Mouse (Mus musculus): ENCODE measurements around the gene Arrdc5.

The Arrdc5 gene

DNA sequence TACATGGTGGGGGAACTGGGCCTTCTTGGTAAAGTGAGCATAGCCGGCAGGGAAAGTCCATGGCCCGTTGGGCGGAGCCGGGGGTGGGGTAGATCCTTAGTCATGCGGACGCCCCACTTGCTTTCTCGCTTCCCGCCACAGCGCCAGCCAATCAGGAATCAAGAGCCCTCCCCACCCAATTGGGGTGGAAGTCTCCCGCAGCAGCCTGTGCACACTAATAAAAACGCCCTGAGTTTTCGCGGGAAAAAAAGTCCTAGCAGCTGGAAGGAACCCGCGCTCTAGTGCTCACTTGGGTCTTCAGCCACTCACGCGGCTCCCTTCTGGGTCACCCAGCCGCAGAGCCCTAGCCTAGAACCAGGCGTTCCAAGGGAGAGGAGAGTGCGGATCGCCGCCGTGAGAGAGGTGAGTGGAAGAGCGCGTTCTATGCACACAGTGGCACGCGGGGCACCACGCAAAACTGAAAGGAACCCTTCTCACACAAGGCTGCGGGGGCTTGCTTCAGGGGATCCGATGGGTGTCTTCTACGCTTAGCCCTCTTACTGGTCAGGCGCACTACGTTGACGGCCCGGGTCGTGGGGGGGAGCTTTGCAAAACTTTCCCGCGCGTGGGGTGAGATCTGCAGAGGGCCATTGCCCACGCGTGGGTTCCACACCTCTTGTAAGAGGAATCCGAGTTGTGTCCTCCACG lies 3.2 kb upstream of the Arrdc5 start, which contains the start of gene Uhrf1:
Gene Uhrf1 (plus strand): TSS at position 162 of the 687 bp plus-strand sequence.
- peak; percentile 76 to 86 for DNase-seq

DNA sequence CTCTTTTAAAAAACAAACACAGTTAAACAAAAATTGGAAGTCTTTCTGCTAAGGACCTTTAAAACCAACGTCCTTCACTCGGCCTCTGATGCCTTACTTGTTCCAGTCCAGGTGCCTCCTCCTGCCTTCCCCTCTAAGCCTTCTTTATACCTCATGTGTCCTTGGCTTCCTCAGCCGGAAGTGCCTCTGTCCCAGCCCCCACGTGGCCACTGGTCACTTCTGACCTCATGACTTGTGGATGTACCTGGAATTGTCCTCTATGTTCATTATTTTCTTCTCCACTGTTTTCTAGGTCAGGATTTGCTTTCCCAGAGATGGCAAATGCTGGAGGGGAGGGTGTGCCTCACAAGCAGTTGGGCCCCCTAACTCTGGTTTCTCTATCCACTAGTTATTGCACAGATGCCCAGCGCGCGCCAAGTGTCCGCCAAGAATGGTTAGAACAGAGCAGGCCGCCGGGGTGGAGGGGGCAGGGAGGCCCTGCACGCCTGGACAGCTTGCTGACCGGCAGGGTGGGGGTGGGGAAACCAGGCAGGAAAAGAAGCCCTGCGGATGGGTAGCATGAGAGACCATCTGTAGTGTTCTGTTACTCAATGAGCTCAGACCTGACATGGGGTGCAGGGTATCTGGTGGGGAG lies 2.4 kb upstream of the Arrdc5 start:
- peak in 1 of 2 experiments; percentile 49 for DNase-seq

DNA sequence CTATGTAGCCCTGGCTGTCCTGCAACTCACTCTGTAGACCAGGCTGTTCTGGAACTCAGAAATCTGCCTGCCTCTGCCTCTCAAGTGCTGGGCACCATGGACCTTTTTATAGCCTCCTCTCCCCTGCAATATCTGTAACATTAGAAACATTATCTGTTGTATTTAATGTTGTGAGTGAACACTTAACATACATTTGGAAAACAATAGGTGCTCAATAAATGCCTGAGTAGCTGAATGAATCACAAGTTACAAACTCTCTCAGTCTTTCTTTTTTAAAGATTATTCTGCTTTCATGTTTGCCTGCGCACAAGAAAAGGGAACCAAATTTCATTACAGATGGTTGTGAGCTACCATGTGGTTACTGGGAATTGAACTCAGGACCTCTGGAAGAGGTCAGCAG lies 1.8 kb downstream of the Arrdc5 start:
- no peak for DNase-seq

DNA sequence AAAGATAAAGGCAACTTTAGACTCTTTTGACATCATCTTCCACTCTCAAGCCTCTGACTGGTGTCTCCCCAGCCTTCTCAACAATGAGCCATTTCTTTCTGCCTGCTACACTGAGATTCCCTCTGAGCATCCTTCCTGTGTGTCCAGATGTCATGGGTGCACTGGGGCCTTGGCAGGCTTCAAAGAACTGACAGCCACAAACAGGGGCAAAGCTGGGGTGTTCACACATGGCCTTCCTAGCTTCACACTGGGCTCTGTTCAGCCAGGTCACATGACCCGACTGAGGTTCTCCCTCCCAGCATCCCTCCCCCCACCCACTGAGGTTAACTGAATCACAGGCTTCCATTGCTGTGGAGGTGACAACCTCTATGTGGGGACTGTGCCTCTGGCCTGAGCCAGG lies 3.9 kb downstream of the Arrdc5 start:
- DNase-seq = peak; percentile 26 to 51

DNA sequence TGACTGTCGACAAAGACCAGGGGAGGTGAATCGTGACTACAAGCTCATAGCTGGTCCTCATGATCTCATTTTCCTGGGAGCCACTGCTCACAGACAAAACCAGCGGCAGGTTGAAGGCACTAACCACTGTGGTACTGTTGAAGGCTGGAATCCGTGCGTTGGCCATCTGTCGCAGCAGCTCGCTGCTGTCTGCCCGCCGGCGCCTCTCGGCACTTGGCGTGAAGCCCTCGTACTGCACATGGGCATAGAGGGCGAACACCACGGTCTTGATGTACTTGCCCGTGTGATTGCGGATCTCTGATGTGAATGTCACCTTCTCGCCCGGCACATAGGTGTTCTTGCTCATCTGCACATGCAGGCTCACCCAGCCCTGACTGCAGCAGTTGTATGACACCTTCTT lies 5.8 kb downstream of the Arrdc5 start:
- DNase-seq = peak; percentile 27 to 44

DNA sequence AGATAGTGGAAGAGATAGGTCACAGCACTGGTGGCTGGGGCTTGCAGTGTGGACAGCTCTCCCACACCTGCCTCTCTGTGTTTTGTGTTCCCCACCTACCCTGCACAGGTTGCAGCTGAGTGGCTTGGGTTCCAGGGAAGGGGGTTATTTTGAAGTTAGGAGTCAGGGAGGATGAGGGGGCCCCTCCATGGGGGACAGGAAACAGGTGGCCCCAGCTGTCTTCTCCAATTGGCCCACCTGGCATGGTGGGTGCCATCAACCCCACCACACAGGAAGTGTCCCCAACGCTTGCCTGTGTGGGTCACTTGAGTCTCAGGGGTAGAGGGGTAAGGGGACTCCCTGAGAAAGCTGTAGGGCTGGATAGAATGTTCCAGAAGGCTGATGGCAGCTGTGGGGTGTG lies 6.8 kb downstream of the Arrdc5 start:
- DNase-seq = peak; percentile 80 to 92

DNA sequence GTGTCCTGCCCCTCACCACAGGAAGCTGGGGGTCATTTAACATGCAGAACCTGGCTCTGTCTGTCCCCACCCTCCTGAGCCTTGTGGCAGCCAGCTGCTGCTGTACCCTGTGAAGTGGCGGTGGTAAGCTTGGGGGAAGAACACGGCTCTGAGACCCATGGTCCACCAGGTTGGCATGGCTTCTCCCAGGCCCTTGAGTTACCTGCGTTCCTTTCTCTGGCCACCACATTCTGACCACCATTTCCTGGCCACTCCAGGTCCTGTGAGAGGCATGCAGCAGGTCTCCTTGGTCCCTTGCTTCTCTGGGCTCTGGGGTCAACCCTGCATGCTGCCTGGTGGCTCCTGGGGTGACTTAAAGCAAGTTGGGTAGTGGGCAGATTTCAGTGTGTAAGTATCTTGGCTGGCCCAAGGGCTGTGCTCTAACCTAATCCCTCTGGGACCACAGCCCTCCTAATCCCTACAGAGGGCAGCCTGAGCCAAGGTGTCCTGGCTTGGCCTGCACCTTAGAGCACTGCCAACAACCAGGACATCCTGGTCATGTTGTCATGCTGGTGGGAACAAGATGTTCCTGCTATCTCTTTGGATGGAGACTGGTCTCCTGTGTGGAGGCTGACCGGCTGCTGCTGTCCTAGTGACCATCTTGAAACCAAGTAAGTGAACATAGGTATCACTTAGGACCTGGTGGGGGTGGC lies 7.4 kb downstream of the Arrdc5 start, which contains the start of gene Plin3:
Gene Plin3 (minus strand): TSS at position 343 of the 692 bp plus-strand sequence.
- DNase-seq = peak; percentile 48 to 63

DNA sequence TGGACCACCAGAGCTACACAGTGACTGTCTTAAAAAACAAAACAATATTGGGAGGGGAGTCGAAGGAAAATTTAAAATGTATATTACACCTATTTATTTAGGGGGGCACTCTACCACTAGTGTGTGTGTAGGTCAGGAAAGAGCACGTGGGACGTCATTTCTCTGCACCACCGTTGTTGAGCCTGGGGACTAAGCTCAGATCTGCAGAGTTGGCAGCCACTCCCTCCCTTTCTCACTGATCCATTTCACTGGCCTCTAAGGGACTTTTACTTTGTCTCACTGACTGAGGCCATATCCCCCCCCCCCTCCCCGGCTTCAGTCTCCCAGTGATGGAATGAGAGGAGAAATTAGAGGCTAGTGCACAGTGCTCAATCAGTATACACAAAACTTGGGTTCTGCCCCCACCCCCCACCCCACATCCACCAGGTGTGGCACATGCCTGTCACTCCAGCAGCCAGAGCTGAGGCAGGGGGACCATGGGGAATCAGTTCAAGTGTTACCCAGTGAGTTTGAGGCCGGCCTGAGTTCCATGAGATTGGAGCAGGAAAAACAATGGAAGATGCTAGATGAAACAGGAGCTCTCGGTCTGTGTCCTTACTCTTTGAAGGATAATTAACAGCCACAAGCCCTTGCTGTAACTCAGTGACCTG lies 8.1 kb downstream of the Arrdc5 start:
- peak; percentile 59 to 71 for DNase-seq

DNA sequence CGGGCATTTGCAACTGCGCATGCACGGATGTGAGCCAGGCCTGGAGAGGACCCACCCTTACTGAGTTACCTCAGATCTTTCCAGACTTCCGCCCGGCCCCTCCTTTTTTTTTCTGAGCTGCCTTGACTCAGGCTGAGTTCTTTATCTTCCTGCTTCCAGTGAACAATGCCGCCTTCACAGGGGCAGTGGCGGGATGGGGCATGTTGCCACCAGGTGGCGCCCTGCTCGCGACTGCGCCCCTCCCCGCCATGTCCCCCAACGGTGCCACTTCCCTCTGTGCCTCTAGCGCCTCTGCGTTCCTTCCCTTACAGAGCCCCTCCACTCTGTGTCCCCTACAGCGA lies 8.9 kb downstream of the Arrdc5 start:
- DNase-seq = peak; percentile 95 to 97

DNA sequence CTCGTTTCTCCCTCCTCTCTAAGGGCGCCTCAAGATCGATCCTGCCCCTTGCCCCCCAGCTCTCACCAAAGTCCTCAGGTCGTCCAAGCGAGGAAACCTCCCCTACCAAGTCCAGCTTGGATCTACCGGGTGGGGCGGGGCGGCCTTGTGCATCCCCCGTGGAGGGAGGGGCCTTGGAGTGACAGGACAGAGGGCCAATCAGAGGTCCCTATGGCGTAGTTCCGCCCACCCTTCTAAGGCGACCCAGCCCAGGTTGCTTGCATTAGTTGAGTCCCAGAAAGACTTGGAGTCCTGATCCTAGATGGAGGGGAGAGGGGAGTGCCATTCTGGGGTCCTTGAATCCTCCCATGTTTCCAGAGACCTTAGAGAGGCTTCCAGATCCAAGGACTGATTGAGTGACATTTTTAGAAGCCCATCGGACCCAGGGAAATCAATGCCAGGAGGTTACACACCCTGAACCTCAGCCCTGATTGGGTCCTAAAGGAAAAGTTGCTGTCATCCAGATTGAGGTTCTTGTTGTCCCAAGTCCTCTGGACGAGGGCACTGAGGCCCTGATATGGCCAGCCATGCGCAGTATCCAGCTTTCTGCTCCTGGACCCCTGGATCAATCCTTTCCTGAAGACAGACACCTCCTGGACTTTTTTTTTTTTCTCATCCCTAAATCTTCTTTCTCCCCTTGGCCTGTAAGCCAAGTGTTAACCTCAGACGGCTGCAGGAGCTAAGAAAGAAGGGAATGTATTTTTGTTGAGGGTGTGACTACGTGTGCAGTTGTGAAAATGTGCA lies 9.5 kb downstream of the Arrdc5 start:
- peak; percentile 93 to 96 for DNase-seq

DNA sequence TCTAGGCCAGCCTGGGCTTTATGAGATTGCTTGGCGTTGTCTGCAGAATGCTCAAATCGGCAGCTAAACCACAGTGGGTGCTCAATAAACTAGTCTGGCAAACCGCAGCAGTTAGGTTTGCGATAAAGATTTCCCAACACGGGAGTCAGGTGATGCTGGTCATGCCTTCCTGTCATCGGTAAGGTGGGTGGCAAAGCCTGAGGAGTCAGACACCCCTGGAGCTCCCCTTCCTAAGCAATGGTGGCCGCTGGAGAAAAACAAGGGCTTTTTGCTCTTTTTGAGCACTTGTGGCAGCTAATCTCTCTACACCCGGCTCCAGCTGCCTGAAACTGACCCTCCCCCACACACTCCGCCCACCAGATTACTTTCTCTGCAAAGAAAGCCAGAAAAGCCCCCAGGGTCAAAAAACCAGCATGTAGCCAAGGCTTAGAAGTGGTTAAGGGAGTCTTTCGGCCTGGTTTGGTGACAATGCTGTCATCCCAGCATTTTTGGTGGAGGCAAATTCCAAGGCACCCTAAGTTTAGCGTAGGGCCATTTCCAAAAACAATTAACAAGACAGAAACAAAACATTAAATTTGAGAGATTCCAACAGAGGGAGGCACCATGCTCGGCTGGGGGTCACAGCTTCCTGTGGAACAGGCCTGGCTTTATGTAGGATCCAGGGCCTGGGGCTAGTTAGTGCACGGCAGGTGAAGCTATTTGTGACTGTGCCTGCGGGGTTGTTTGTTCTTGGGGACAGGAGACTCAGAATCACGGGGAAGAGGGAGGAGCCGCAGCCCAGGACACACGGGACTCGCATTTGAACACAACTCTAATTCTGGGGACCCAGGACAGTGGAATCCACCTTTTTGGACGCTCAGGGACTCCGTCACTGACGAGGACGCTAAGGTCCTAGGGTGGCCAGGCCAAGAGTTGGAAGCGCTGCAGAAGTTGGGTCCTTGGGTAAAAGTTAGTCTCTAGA lies 10.4 kb downstream of the Arrdc5 start:
- DNase-seq = peak; percentile 41 to 53

DNA sequence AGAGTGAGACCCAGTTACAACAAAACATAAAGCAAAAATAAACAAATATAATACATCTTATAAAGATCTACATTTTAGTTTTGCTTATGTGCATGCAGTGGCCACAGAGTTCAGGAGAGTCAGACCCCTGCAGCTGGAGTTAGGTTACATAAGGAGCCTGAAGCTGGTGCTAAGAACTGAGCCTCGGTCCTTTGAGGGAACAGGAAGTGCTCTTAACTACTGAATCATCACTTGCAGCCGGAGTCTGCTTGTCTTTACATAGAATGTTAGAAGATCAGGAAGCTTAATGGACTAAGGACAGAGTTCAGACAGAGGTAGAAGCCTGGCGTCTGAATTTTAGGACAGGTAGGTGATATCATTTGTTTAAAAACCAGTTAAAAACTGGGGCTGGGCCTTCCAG lies 11.2 kb downstream of the Arrdc5 start:
- DNase-seq = no peak

DNA sequence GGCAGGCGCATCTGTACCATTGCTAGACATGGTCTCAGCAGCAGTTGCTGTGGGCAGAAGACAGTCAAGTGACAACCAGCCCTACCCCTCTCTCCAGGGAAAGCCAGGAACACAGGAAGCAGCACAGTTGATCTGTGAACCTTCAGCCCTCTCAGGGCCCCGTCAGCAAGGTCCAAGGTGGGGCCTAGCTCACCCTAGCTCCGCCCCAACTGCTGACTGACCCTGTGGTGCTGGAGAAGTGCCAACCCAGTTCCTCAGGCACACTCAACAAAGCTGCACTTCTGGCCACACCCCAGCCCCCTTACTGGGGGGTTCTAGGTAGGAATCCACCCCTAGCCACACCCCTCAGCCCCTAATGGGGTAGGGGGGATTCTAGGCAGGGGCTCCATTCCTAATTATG lies 12.3 kb downstream of the Arrdc5 start:
- DNase-seq = no peak

DNA sequence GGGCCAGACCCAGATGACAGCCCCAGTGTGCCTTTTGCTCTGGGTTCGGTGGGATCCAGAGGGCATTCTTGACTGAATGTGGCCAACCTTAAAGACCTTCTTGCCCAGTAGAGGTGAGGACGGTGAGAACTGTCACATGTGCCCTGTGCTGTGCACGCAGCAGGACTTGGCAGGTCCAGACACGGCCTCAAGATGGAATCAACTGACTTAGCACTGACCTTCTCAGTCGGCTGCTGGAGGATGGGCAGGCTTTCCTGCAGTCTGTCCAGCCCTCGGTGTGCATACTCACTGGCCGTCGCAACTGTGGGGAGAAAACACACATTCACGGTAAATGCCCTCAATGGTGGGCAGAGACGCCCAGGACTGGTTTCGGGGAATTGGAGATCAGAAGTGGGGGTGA lies 14.1 kb downstream of the Arrdc5 start:
- no peak for DNase-seq

DNA sequence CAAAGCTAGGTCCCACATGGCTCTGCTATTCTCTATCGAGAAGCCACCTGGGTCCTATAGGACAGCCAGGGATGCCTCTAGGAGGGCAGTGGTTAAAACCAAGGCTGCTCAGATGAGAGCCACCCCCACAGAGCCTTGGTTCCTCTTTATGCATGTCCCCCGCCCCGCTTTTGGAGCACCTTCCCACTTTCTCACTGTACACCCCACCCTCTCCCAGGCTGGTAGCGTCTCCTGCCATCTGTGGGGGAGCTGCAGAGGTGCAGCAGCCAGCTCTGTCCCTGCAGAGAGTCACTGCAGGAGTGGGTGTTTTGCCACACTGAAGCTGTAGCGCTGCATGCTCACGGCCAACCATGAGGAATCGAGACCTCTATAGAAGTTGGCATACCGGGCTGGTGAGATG lies 16.8 kb downstream of the Arrdc5 start:
- DNase-seq = no peak

DNA sequence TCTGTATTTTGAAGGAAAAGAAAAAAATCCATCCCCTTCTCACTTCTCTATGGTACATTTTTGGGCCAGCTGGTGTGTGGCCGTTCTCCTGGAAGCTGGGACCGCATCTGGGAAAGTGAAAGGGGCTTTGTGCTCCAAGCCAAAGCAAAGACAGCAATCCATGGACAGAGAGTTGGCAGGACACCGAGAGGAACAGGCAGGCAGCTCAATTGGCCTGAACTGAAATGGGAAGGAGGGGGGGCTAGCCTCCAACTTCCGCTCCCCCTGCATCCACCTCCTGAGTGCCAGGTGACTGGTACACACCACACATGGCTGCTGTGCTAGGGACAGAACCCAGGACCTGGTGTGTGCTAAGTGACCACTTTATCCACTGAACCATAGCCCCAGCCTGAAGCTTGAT lies 17.3 kb downstream of the Arrdc5 start:
- DNase-seq = no peak

DNA sequence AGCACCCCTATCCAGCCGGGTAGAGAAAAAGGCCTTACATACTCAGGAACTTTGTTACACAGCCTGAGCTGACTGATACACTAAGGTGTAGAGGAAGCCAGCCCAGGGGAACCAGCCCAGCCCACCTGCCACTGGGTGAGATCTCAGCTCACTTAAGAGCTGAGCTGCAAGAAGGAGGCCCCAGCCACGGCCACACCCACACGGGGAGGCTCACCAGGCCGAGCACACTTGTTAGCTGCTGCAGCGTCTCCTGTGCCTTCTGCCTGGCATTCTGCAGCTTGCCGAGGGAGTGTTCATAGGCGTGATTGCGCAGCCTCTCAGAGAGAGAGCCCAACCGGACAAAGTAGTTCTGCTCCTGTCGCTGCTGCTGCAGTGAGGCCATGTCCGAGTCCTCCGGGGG lies 18.9 kb downstream of the Arrdc5 start:
- DNase-seq = no peak

DNA sequence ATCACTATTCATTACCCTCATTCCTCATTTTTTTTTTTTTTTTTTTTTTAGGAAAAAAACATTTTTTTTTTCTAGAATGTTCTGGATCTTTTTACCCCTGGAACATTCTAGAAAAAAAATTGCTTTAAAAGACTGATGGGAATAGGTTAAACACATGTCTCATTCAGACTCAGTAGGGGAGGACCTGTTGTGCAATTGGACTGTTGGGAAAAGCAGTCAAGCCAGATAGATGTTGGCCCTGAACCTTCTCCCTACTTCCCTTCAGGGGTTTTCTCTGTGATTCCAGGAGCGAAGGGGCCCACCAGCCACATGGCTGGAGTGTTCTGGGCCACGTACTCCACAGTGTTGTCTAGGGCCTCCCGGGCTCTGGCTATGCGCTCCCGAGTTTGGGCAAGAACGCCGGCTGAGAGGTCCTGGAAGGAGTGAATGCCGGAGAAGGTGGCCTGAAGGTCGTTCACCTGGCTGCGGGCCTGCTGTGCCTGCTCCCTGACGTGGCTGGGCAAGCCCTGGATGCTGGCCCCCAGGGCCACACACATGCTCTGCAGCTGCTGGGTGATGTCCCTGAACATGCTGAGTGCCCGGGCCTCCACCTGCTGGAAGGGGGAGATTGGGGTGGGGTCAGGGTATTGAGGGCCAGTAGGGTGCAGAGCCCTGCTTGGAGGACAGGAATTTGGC lies 20.5 kb downstream of the Arrdc5 start:
- no peak for DNase-seq

DNA sequence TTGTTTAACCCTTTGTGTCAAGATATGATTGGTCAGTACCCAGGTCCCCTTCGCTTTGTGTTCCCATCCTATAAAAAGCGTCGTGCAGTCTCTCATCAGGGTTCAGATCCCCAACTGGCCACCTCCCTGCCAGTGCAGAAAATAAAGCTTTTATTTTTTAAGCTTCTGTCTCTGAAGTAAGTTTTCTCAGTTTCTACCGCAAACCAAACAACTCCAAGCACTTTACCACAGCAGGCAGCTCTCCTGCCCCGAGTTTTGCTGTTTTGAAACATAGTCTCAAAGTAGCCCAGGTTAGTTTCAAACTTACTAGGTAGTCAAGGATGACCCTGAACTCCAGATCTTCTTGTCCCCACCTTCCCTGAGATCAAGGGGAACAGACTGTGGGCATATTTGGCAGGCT lies 21.7 kb downstream of the Arrdc5 start:
- no peak for DNase-seq

DNA sequence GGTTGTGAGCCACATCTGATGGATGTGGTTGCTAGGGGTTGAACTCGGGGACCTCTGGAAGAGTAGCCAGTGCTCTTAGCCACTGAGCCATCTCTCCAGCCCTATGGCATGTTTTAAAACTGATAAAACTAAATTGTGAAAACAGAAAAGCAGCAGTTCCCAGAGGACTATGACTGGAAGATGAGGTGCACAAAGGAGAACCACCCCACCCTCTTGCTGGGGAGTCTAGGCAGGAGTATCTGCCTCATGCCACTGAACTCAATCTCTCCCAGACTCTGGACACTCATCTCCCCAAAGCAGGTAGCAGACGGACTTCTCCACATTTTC lies 22.6 kb downstream of the Arrdc5 start:
- no peak for DNase-seq
